Mouse (Mus musculus): Measurements from ENCODE around the gene Sema6d.

The Sema6d gene

DNA sequence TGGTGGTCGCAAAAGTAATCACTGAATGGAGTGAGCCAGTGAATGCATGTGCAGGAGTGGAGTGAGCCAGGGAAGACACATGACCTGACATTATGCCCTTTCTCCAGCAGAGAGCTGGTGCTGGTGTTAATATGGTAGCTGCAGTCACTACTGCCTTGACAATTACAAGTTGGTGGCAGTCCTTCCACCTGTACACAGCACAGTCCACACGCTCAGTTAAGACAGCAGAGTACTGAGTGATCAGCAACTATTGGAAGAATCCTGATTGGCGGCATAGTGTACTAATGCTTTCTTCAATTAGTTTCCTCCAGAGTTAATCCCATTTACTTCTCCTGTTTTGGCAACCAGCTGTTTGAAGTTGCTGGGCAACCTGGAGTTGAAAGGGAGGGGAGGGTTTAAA is 81.9 kb downstream of the Sema6d start:
- no peak for DNase-seq (ENCODE audit: low spot score in 2 of 2)

DNA sequence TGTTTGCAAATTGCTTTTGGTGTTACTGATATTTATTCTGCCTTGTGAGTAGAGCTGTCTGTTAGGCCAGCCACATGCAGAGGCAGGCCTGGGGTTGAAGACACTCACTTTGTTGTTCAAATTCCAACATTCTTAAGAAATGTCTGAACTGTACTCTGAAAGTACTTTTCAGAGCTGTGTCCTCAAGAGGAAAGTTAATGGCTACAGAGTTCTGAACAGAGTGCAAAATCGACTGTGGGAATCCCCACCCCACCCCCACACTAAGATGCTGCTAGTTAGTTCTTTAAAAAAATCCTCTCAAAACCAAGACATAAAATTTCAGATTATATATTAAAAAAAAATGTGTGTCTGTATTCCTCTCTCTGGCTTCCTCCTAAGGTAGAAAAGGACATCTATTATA is 86.5 kb downstream of the Sema6d start:
- no peak for DNase-seq (ENCODE audit: low spot score in 2 of 2)

DNA sequence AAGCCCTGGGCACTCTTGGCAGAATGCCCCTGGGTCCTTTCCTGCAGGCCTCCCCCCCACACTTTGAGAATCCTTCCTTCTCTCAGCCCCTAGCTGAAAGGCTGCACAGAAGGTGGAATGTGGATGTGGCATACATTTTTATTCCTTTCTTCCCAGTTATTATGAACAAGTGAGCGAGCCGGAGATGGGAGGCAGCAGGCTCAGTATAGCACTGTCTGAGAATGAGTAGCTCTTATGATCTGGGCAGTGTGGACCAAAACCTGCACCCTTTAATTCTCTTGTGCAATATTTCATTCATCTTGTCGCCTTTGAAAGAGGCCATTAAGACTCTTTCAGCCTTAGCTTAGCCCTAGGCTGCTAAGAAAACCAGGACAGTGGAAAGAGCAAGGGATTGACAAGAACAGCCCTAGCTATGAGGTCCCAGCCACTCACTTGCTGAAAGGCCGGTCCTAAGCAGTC is 87.0 kb downstream of the Sema6d start:
- DNase-seq (ENCODE audit: low spot score in 2 of 2): no peak

DNA sequence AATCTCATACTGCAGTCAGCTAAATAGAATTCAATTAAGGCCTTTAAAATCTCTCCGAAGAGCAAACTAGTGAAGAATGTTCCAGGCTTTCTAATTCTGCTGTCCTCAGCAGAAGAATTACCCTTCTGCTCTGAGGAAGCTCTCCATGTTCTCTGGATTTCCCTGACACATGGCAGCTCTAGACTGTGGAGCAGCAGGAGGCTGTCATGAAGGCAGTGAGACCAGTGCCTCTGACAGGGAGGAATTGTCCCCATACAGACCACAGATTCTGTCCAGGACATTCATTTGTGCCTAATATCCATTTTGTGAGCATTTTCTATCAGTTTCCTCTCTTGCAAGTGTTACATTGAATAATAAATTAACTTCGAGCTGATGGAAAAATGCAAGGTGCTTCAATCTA is 99.5 kb downstream of the Sema6d start:
- no peak for DNase-seq (ENCODE audit: low spot score in 2 of 2)

DNA sequence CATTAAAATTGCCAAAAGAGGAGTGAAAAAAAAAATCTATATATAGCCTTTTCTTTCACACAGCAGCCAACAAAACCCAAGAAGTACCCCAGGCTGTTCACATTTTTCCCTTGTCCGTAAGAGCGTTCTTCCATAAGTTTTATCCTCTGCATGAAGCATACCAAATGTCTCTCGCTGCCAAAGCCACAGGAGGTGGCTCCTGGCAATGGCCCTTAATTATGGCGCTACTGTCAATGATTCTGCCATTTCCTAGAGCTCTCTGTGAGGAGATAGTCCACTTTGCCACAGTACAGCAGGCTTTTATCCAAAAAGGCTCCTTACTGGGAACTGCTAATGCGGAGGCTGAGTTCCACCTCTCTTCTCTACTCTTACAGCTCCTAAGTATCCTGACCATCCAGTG is 104.3 kb downstream of the Sema6d start:
- no peak for DNase-seq (ENCODE audit: low spot score in 2 of 2)

DNA sequence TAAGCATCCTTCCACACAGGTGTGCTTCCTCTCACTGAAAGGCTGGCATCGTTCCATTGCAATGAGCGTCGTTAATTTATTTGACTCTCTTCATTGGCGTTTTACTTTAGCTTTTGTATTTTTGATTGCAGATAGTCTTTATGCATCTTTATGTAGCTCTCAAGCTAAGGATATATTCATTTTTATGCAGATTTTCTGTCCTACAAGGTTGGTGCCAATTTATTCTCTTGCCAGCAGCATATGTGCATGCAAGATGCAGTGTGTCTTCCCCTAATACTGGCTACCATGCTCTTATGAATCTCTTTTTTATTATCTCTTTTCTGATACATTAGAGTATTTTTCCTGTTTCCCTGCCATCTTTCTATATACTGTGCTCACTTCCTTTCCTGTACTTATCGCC is 111.7 kb downstream of the Sema6d start:
- DNase-seq (ENCODE audit: low spot score in 2 of 2): no peak

DNA sequence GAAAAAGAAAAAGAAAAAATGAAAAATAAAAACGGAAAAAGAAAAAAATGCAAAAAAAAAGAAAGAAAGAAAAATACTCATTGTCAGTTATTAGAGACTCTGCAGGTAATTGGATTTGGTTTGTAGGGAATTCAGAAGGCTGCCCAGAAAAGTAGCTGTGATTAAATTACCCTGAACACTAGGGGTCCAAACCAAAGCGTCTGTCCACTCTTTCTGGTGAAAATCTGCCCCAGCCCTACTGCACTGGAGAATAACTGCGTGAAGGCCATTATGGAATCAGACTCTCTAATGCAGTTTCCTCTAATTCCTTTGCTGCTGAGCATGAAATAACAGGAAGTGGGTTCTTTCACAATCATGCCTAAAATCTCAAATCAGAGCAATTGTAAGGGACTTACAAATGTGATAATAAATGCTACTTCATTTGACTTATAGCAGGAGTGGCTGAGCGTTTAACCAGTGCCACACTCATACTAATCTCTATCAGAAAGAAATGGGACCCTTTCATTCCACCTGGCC is 112.8 kb downstream of the Sema6d start:
- DNase-seq (ENCODE audit: low spot score in 2 of 2): no peak

DNA sequence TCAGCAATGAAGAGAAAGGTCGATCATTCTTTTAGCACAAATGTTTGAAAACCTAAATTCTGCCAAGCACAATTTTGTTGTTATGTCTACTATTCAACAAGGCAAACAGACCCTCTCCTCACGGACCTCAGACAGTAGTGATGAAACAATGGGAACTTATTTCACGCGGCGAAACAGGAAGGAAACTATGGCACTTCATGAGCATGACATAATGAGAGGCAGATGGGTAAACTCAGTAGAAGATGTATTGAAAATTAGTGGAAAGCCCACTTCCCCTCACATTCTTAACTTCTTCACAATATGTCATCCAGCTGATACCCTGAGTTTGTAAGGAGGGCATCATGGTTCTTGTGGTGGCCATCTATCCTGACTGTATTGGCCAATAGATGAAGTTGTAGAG is 116.0 kb downstream of the Sema6d start:
- no peak for DNase-seq (ENCODE audit: low spot score in 2 of 2)

DNA sequence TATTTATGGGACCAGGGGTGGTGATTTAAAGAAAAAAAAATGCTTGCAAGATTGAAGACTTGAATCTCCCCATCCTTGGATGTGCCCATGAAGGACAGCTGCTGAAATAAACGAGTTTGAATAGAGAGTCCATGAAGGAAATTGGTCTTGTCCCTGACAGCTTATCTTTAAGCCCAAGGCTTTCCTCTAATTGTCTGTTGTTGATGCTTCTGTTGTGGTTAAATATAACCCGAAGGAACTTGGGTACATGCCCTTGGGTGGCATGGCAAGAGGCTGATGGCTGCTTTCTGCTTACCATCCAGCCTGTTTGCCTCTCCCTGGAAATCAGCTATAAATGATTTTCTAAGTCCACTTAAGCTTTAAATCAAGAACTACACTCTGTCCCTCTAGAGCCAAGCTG is 118.5 kb downstream of the Sema6d start:
- DNase-seq (ENCODE audit: low spot score in 2 of 2): no peak

DNA sequence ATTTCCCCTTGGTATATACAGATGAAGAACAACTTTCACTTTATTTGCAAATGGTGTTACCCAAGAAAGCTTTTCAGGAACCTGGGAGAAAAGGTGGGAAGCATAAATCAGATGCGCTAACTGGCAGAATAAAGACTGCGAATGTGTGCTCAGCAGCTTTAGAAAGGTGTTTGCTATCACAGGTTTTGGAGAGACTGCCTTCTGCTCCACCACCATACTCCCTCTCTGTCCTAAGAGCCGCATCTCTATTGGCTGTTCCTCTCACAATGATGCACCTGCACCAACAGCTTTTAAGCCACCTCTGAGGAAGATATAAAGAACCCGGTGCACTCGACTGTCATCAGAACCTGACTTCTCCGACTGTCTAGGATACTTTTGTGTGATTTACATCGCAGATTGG is 133.8 kb downstream of the Sema6d start:
- DNase-seq (ENCODE audit: low spot score in 2 of 2): no peak

DNA sequence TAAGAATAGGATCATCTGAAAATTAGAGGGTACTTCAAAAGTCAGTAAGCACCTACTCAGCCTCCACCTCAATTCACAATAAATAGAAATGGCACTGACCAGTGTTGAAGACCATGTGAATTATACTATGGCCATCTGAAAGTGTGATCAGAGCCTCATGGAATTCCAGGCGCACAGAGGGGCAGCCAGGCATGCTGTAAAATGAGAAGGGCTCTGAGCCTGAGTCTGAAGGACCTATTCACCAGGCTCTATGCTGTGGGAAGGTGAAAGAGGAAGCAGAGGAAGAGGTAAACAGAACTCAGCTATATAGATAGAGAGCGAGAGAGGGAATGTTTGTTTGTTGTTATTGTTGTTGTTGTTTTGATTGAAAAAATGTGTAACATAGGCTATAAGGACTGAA is 134.6 kb downstream of the Sema6d start:
- no peak for DNase-seq (ENCODE audit: low spot score in 2 of 2)

DNA sequence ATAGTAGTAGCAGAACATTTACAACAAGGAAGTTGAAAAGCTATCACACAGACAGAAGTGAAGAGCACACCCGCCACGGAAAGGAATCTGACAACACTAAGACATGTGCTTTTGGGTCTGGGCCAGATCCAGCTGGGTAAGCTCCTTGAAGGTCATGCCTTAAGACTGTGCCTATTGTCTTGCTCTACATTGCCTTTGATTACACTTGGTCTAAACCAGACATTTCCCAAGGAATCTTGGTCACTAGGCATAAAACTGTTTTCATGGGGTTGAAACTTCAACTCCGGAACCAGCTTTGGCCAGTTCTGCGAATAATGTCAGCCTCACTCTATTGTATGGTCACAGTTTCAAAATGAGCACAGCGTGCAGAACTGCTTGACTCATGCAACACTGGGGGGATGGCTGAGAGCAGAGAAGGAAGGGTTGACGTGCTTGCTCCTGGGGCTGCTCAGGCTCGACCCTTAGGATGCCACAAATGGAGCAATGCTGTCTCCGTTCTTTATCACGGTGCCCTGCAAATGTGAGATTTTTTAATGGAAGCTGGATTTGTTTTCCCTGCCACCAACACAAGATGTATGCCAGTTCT is 145.0 kb downstream of the Sema6d start:
- DNase-seq (ENCODE audit: low spot score in 2 of 2): no peak

DNA sequence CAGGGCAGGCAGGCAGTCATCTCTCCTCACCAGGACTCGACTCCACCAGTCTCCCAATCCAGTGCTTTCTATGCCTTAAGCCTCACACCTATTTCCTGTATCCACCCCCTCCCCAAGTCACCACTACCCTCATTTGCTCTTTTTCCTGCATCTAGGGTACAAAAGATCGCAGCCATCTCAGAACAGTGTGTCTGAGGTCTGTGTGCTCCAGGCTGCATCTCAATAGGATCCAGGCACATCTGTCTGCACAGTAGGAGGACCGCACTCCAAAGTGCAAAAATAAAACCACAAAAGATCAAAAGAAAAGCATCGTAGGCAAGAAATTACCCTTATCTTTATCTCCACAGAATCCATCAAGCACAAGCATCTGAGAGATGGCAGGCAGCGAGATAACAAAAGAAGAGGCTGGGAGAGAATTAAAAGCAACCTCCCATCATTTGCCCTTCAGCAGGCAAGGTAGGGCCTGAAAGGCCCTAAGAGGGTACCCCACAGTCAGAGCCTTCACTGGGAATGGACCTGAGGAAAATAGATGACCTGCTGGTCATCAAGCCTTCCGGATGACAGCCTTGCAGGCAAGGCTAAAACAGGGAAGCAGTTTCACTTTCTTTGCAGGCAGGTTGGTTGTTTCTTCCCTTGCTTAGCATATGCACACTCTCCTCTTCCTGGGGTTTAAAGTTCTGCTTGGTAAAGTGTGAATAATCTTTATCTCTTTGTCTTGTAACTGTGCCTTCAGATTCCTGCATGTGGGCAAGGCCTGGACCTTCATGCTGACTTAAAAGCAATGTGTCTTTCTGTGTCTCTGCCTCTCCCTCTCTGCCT is 145.7 kb downstream of the Sema6d start:
- no peak for DNase-seq (ENCODE audit: low spot score in 2 of 2)

DNA sequence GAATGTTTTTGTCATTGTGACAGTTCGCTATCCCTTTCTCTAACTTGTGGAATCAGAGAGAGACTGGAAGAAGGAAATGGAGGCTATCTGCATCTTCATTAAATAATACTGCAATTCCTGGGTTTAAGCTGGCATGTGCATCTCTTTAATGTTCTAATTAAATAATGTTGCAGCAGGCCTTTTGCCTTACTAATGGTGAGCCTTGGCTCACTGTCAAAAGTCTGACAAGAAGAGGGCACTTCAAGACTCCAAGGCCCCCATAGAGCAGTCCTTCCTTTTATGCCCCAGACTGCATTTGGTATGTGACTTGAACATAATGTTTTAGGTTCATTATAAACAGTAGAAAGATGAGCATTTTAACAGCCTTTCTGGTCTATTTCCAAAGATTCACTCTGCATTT is 147.1 kb downstream of the Sema6d start:
- DNase-seq (ENCODE audit: low spot score in 2 of 2): no peak

DNA sequence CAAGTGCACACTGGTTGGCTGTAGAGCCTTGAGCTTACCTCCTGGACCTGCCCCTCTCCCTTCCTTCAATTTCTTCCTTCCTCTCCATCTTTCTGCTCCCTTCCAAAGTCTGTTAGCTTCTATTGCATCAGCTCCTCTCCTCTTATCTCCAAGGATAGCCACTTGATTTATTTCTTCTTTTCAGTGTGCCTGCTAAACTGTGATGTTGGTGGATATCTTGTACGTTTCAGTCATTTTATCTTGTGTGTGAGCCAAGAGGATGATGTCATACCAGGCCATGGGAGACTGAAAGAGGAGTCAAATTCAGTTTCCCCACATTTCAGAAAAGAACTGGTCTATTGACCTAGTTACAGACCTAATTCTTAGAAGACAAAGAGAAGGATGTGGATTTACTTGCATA is 153.8 kb downstream of the Sema6d start:
- DNase-seq (ENCODE audit: low spot score in 2 of 2): no peak

DNA sequence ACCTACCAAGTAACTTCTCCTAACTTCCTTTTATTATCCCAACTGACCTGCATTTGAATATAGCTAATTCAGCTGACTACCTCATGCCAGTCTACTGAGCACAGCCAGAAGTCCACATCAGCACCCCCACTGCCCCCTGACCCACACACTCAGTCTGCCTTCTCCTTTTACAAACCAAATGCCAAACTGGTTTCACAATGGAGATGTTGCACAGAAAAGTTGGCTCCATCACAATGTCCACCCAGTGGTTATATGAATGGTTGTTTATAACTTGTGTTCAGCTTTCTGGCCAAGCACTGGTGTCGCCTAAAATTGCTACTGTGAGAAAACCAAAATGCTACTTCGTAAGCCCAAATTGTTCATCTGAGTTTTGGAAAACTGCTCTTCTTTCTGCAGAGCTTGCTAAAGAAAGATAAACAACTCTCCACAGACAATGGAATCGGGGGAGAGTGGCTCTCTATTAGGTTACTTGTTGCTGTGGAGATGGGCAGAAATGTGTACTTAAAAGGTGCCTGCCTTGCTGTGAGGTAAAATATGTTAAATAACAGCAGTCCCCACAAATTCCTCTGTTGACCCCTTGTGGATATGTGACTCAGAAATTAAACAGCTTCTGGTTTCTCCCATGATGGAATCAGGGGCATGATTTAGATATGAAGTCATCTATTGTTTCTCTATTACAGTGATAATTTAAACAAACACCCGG is 154.9 kb downstream of the Sema6d start:
- no peak for DNase-seq (ENCODE audit: low spot score in 2 of 2)

DNA sequence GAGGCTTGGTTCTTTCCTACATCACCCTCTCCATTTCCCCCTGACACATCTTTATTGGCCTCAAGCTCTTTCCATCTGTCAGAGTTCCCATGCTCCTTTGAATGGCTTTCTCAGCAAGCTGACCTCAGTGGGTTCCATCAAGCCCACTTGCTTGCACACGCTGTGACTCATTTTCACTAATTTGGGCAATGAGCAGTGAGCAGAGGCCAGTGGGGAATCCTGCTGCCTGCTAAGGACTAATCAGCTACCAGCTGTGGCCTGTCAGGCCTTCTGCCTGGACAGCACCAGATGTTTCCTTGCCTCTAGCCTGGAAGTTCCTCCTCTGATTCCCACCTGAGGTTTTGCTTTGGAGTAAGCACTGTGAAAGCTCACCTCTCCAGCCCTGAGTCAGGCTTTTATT is 168.3 kb downstream of the Sema6d start:
- no peak for DNase-seq (ENCODE audit: low spot score in 2 of 2)

DNA sequence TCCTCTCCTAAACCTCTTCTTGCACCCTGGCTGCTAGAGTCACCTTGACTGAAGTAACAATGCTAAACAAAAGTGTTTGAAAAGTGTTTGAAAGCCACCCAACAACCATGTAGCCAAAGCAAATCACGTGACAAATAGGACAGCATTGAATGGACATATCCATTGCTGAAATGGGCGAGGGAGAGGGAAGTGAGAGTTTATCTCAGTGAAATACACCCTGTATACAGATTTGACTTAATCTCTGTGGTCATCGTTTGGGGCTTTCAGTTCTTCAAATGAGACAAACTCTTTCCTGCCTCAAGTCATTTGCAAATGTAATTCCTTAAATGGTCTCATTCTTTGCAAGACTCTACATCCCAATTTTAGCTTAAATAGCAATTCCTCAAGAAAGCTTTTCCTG is 174.5 kb downstream of the Sema6d start:
- no peak for DNase-seq (ENCODE audit: low spot score in 2 of 2)

DNA sequence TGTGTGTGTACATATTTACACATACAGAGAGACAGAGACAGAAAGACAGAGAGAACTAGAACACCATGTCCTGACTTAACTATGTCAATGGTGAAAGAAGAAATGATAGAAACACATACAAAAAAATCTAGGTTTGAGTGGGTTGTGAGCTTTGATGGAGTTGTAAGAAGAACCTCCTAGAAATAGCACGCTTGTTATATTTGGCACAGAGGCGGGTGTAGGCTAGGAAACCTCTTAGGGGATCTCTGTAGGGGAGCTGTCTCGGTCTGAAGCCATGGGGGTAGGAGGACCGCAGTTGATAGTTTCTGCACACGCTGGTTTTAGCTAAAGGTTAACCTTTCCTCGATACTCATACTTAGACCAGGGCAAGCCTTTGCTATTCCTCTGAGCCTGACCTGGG is 181.4 kb downstream of the Sema6d start:
- DNase-seq (ENCODE audit: low spot score in 2 of 2): no peak

DNA sequence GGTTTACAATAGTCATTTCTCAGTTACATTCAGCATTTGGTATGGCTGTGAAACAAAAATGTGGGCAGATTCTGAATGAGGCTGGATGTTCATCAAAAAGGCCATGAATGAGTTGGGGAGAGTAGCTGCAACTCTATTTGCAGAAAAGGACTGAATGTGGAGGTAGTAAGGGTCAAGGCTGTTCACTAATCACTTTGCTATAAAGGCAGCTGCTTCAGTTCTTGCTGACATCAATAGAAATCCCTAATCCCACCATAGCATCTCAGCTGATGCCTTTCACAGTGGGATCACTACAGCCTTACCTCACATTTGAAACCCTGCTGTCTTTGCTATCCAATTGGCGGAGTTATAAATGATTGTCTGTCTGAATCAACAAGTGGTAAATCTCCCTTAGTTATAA is 187.7 kb downstream of the Sema6d start:
- no peak for DNase-seq (ENCODE audit: low spot score in 2 of 2)

DNA sequence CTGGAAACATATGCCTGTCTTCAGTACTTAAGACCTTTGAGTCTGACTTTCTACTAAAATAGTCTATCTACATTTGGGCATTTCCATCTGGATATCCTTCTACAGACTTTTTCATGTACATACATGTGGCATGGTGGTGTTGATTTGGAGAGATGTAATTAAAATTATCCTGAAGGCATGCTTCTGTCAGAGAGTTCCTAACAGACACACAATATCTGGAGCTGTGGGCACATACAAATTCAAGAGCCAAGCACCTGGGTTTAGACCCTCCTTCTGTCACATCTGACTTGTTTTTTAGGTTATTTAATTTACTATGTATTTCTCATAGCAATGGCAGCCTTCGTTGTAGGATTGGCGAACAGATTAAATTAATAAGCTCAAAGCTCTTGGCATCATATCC is 195.3 kb downstream of the Sema6d start:
- no peak for DNase-seq (ENCODE audit: low spot score in 2 of 2)

DNA sequence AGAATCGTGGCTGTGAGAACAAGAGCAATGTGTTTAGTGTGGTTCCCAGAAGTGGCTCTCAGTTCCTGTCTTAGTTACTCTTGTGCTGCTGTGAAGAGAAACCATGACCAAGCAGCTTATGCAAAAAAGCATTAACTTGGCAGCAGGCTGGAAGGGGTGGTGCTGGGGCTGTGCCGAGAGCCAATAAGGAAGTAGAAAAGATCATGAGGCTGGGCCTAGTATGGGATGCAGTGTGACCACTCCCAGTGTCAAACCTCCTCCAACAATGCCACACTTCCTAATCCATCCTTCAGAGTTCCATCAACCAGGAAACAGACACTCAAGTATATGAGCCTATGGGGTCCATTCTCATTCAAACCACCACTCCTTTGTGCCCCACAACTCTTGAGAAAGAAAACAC is 199.6 kb downstream of the Sema6d start:
- no peak for DNase-seq (ENCODE audit: low spot score in 2 of 2)

DNA sequence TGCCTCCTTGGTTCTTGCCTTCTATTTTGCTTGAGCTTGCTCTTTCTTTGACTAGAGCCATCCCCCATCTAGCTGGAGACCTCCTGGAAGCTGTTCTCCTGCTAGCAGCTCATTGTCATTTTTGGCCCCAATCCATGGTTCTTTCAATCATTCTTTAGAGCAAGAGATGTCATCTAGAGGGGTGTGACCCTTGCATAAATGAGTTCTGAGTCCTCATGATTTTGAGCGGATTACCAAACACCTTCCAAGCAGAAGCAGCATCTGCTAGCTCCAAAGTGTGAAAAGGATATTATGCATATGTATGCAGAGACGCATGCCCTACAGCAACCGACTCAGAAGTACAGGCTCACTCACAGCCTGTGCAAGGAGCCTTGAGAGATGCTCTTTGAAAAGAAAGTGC is 201.4 kb downstream of the Sema6d start:
- no peak for DNase-seq (ENCODE audit: low spot score in 2 of 2)

All from cerebellum, postnatal 4 days (tissue).